Mouse (Mus musculus) midbrain, postnatal 0 days (tissue): ENCODE data around the gene Ttc9c. TPM values are rescaled to one million over a fixed set of nuclear protein-coding genes. Genes with fewer than 3 reads are reported as not detected.

Experiments
- ATAC-seq: fragments of 200-750 bp; cut with Nextera tagmentation; 2 replicates; pipeline ENCODE4 v1.8.0; 2017; ENCODE audit warnings: moderate number of reproducible peaks, mild to moderate bottlenecking, moderate TSS enrichment, moderate library complexity; ENCODE audit not compliant: low FRiP score
- DNase-seq: peaks from one replicate; pipeline ENCODE4 v3.0.0-alpha.2; 2015; ENCODE audit warnings: low spot score
- H3K27ac ChIP-seq: fragments of 300-500 bp; sonication (generic); 2 replicates; pipeline ENCODE4 v1.5.1; 2014; ENCODE audit warnings: low read depth, mild to moderate bottlenecking, low read length, mixed read lengths
- H3K27me3 ChIP-seq: fragments of 300-500 bp; sonication (generic); 2 replicates; pipeline ENCODE4 v1.6.1; 2014; ENCODE audit warnings: low read length, control low read depth, mixed read lengths; ENCODE audit not compliant: insufficient read depth
- H3K36me3 ChIP-seq: fragments of 300-500 bp; sonication (generic); 2 replicates; pipeline ENCODE4 v1.6.1; 2014; ENCODE audit warnings: low read length, control low read depth, mixed read lengths; ENCODE audit not compliant: insufficient read depth
- H3K4me1 ChIP-seq: fragments of 300-500 bp; sonication (generic); 2 replicates; pipeline ENCODE4 v1.6.1; 2014; ENCODE audit warnings: mild to moderate bottlenecking, control low read depth, antibody characterized with exemption, low read length, mixed read lengths; ENCODE audit not compliant: insufficient read depth
- H3K4me2 ChIP-seq: fragments of 300-500 bp; sonication (generic); 2 replicates; pipeline ENCODE4 v1.6.1; 2014; ENCODE audit warnings: low read depth, mild to moderate bottlenecking, low read length, mixed read lengths; ENCODE audit not compliant: poor library complexity, severe bottlenecking
- H3K4me3 ChIP-seq: fragments of 300-500 bp; sonication (generic); 2 replicates; pipeline ENCODE4 v1.5.1; 2014; ENCODE audit warnings: low read depth, mild to moderate bottlenecking, low read length, moderate library complexity
- H3K9ac ChIP-seq: fragments of 300-500 bp; sonication (generic); replicated peaks from 2 replicates; pipeline ENCODE4 v1.6.1; 2014; ENCODE audit warnings: mild to moderate bottlenecking, low read length, moderate library complexity, mixed read lengths; ENCODE audit not compliant: poor library complexity, severe bottlenecking
- H3K9me3 ChIP-seq: fragments of 300-500 bp; sonication (generic); 2 replicates; pipeline ENCODE4 v1.6.1; 2016; ENCODE audit warnings: low read length, control low read depth
- CTCF ChIP-seq: IDR thresholded peaks from 2 replicates; pipeline ENCODE4 v1.5.1; 2016; ENCODE audit warnings: antibody characterized with exemption, mild to moderate bottlenecking
- WGBS: fragments of 180-500 bp; shearing (Covaris S2); extraction: QIAGEN DNeasy Blood & Tissue Kit; methylation state at CpG from one replicate; pipeline ENCODE4 v1.1.7; 2014; 5-methylcytosine and 5-hydroxymethylcytosine counted together
- polyA plus RNA-seq: library from polyadenylated mRNA; unstranded; fragments of >200 nt; fragmentation: Nextera tagmentation; extraction: Ambion mirVana; gene quantifications from 2 replicates; pipeline ENCODE4 v1.2.1, GENCODE M21; 2015
- total RNA-seq: library from RNA; depleted of rRNA; stranded (reverse); fragments of >200 nt; gene quantifications from 2 replicates; pipeline ENCODE4 v1.2.3, GENCODE M21; 2014

The Ttc9c gene
- total and polyA plus RNA-seq, 2 experiments from 2014 or later: 45.3 to 63.0 TPM

- Histone ChIP-seq H3K36me3 (peaks cover 1% of the 10 kb centered on the region; the same call in 1 of the 2 replicates), H3K4me3 (peak within 1 kb of the TSS; percentile 56), H3K4me2 (peak within 1 kb of the TSS; percentile 97), H3K9ac (peak within 1 kb of the TSS; percentile 79), H3K27me3 (no peaks in the 10 kb centered on the region), H3K4me1 (no peaks in the 10 kb centered on the region), H3K27ac (peak within 1 kb of the TSS; percentile 96), H3K9me3 (no peaks in the 10 kb centered on the region)
- TF ChIP-seq CTCF: peak; percentile 2
- under 1% methylated on average over 67 of the region's 68 CpGs for WGBS
- ATAC-seq: peak; percentile 90
- peak; percentile 96 for DNase-seq
Measured at GRCm38 (mm10) chr19:8774086-8774835, 44.9 kb downstream of the Ttc9c start, which contains the start of gene Tmem179b. Gene Tmem179b, minus strand, starts transcription at chr19:8774467.

- ATAC-seq (no peak), DNase-seq (no peak)
- H3K27ac ChIP-seq: no peak overlapping the region
- H3K9me3 ChIP-seq: no peaks in the 10 kb centered on the region
- no peaks in the 10 kb centered on the region for H3K4me1 ChIP-seq
- H3K4me3 ChIP-seq: peak overlapping the region; percentile 56
- no peaks in the 10 kb centered on the region for H3K27me3 ChIP-seq
- 57% methylated on average over 6 of the region's 6 CpGs for WGBS
- no peak for TF ChIP-seq CTCF
- H3K4me2 ChIP-seq: peak overlapping the region; percentile 97
- peak overlapping the region; percentile 79; the same call in 1 of the 2 replicates for H3K9ac ChIP-seq
- H3K36me3 ChIP-seq: peaks cover 9% of the 10 kb centered on the region; the same call in 1 of the 2 replicates
Measured at GRCm38 (mm10) chr19:8773409-8773808, 45.7 kb downstream of the Ttc9c start.

GRCm38 (mm10) chr19:8772996-8773395, 46.1 kb downstream of the Ttc9c start:
- ATAC-seq: no peak
- Histone ChIP-seq H3K36me3 (peaks cover 13% of the 10 kb centered on the region; the same call in 1 of the 2 replicates), H3K27ac (no peak overlapping the region), H3K4me3 (no peak overlapping the region), H3K27me3 (no peaks in the 10 kb centered on the region), H3K4me1 (no peaks in the 10 kb centered on the region), H3K4me2 (peak overlapping the region; percentile 97; the same call in 1 of the 2 replicates), H3K9ac (no peak overlapping the region), H3K9me3 (no peaks in the 10 kb centered on the region)
- DNase-seq: no peak
- 89% methylated on average over 5 of the region's 5 CpGs for WGBS
- no peak for TF ChIP-seq CTCF

GRCm38 (mm10) chr19:8770567-8771270, 48.4 kb downstream of the Ttc9c start, which contains the start of gene Tmem223:
Gene Tmem223, plus strand, starts transcription at chr19:8770996.
- Histone ChIP-seq H3K4me1 (no peaks in the 10 kb centered on the region), H3K9ac (peak within 1 kb of the TSS; percentile 83), H3K27me3 (no peaks in the 10 kb centered on the region), H3K36me3 (peaks cover 34% of the 10 kb centered on the region), H3K4me3 (peak within 1 kb of the TSS; percentile 62), H3K4me2 (peak within 1 kb of the TSS; percentile 69), H3K9me3 (no peaks in the 10 kb centered on the region; the same call in 1 of the 2 replicates), H3K27ac (peak within 1 kb of the TSS; percentile 89)
- 17% methylated on average over 29 of the region's 29 CpGs for WGBS
- DNase-seq (peak; percentile 88), ATAC-seq (peak; percentile 48)
- TF ChIP-seq CTCF: peak; percentile 52

- Histone ChIP-seq H3K27me3 (no peaks in the 10 kb centered on the region), H3K27ac (no peak overlapping the region), H3K4me2 (no peak overlapping the region), H3K9me3 (peaks cover 6% of the 10 kb centered on the region; the same call in 1 of the 2 replicates), H3K36me3 (peaks cover 63% of the 10 kb centered on the region), H3K4me3 (no peak overlapping the region), H3K9ac (no peak overlapping the region), H3K4me1 (no peaks in the 10 kb centered on the region)
- DNase-seq (no peak), ATAC-seq (no peak)
- 97% methylated on average over 9 of the region's 9 CpGs for WGBS
- no peak for TF ChIP-seq CTCF
Measured at GRCm38 (mm10) chr19:8765562-8765961, 53.6 kb downstream of the Ttc9c start.
